Mouse (Mus musculus): Measurements from ENCODE around the gene Spem1. TPM values are rescaled to one million over a fixed set of nuclear protein-coding genes. Genes with fewer than 3 reads are reported as not detected.

Gene Spem1
- polyA plus RNA-seq, 1 experiment from 2014 or later = 0.43 TPM

GRCm38 (mm10) chr11:69795168-69795982 is 26.6 kb downstream of the Spem1 start, which contains the start of gene Chrnb1:
TSS of gene Chrnb1 (minus strand) at chr11:69795943.
- H3K4me1 ChIP-seq (replicated peaks) = peaks cover 35% of the 10 kb centered on the region
- H3K27me3 ChIP-seq = peaks cover 51% of the 10 kb centered on the region
- H3K9me3 ChIP-seq = no peaks in the 10 kb centered on the region
- H3K4me3 ChIP-seq = peak within 1 kb of the TSS; percentile 42
- 2% methylated on average over 52 of the region's 52 CpGs for WGBS
- H3K9ac ChIP-seq = peak within 1 kb of the TSS; percentile 51
- 0 out of 2 replicates have a peak, but pooled peaks cover 4% of the 10 kb centered on the region for H3K36me3 ChIP-seq
- peak within 1 kb of the TSS; percentile 67 for H3K4me2 ChIP-seq
- peak; percentile 89 for ATAC-seq (ENCODE audit: low read depth)
- H3K27ac ChIP-seq (replicated peaks) = 0 out of 2 replicates have a peak within 1 kb of the TSS, but pooled peaks have one; percentile 14

- H3K4me2 ChIP-seq = no peak overlapping the region
- no peak overlapping the region for H3K4me3 ChIP-seq
- H3K36me3 ChIP-seq = 0 out of 2 replicates have a peak, but pooled peaks cover 4% of the 10 kb centered on the region
- ATAC-seq (ENCODE audit: low read depth) = no peak
- peaks cover 17% of the 10 kb centered on the region for H3K4me1 ChIP-seq (replicated peaks)
- no peak overlapping the region for H3K27ac ChIP-seq (replicated peaks)
- WGBS = 69% methylated on average over 5 of the region's 5 CpGs
- peaks cover 51% of the 10 kb centered on the region for H3K27me3 ChIP-seq
- H3K9ac ChIP-seq = no peak overlapping the region
- H3K9me3 ChIP-seq = no peaks in the 10 kb centered on the region
These were observed 28.6 kb downstream of the Spem1 start for GRCm38 (mm10) chr11:69793429-69793828.

DNA sequence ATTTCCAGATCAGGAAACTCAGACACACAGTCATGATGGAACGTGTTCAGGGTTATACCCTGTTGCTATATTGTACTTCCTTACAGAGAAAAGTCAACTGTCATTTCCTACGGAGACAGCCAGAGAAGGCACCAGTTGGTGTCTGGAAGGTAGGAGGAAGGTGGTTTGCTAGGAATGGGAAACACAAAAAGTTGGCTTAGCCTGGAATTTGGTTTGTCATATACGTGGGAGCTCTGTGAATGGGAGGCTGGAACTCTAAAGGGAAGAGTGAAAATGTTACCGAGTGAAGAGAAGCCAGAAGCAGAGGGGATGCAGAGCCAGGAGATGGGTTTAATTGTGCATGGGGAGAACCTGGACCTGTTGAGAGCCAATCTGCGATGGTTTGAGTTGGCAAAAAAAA is 30.6 kb downstream of the Spem1 start:
- Histone ChIP-seq H3K27me3 (peaks cover 34% of the 10 kb centered on the region), H3K27ac (replicated peaks) (no peak overlapping the region), H3K4me2 (no peak overlapping the region), H3K4me1 (replicated peaks) (peaks cover 12% of the 10 kb centered on the region), H3K9me3 (no peaks in the 10 kb centered on the region), H3K9ac (no peak overlapping the region), H3K4me3 (no peak overlapping the region), H3K36me3 (no peaks in the 10 kb centered on the region)
- no peak for ATAC-seq (ENCODE audit: low read depth)
- 72% methylated on average over 5 of the region's 5 CpGs for WGBS

DNA sequence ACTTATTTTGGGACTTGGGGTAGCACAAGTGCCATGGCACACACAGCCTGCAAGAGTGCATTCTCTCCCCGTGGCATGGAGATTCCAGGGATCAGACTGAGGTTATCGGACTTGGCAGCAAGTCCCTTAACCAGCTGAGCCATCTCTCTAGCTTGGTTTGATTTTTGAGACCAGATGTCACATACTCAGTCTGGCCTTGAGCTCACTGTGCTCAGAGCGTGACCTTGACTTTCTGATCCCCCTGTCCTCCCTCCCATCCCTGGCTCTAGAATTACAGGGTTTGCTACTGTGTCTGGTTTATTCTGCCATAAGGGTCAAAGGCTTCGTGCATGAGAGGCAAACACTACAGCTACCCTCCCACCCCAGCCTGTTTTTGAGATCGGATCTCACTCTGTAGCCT is 32.5 kb downstream of the Spem1 start:
- H3K9ac ChIP-seq = no peak overlapping the region
- H3K27me3 ChIP-seq = peaks cover 27% of the 10 kb centered on the region
- ATAC-seq (ENCODE audit: low read depth) = no peak
- H3K4me1 ChIP-seq (replicated peaks) = no peaks in the 10 kb centered on the region
- H3K9me3 ChIP-seq = no peaks in the 10 kb centered on the region
- H3K27ac ChIP-seq (replicated peaks) = no peak overlapping the region
- no peak overlapping the region for H3K4me2 ChIP-seq
- H3K4me3 ChIP-seq = no peak overlapping the region
- no peaks in the 10 kb centered on the region for H3K36me3 ChIP-seq
- 72% methylated on average over 5 of the region's 5 CpGs for WGBS

- H3K27ac ChIP-seq (replicated peaks) = no peak overlapping the region
- no peaks in the 10 kb centered on the region for H3K4me1 ChIP-seq (replicated peaks)
- no peak for ATAC-seq (ENCODE audit: low read depth)
- no peak overlapping the region for H3K9ac ChIP-seq
- no peak overlapping the region for H3K4me2 ChIP-seq
- H3K4me3 ChIP-seq = no peak overlapping the region
- H3K9me3 ChIP-seq = no peaks in the 10 kb centered on the region
- no peaks in the 10 kb centered on the region for H3K36me3 ChIP-seq
- peaks cover 8% of the 10 kb centered on the region for H3K27me3 ChIP-seq
- 79% methylated on average over 5 of the region's 5 CpGs for WGBS
These were observed 34.7 kb downstream of the Spem1 start for GRCm38 (mm10) chr11:69787306-69787705.

GRCm38 (mm10) chr11:69784793-69785272 is 37.1 kb downstream of the Spem1 start:
- no peaks in the 10 kb centered on the region for H3K36me3 ChIP-seq
- WGBS = 39% methylated on average over 15 of the region's 15 CpGs
- no peak overlapping the region for H3K9ac ChIP-seq
- H3K4me3 ChIP-seq = no peak overlapping the region
- no peaks in the 10 kb centered on the region; the same call in none of the 2 replicates for H3K27me3 ChIP-seq
- no peaks in the 10 kb centered on the region for H3K9me3 ChIP-seq
- no peak overlapping the region for H3K27ac ChIP-seq (replicated peaks)
- H3K4me1 ChIP-seq (replicated peaks) = no peaks in the 10 kb centered on the region; the same call in 1 of the 2 replicates
- peak overlapping the region; percentile 11; the same call in 1 of the 2 replicates for H3K4me2 ChIP-seq
- ATAC-seq (ENCODE audit: low read depth) = no peak

- ATAC-seq (ENCODE audit: low read depth) = no peak
- Histone ChIP-seq H3K9me3 (no peaks in the 10 kb centered on the region), H3K27ac (replicated peaks) (no peak overlapping the region), H3K9ac (no peak overlapping the region), H3K4me2 (no peak overlapping the region), H3K36me3 (peaks cover 22% of the 10 kb centered on the region), H3K27me3 (peaks cover 18% of the 10 kb centered on the region), H3K4me1 (replicated peaks) (no peaks in the 10 kb centered on the region; the same call in 1 of the 2 replicates), H3K4me3 (no peak overlapping the region)
- 22% methylated on average over 4 of the region's 4 CpGs for WGBS
These were observed 40.2 kb downstream of the Spem1 start for GRCm38 (mm10) chr11:69781828-69782227.

DNA sequence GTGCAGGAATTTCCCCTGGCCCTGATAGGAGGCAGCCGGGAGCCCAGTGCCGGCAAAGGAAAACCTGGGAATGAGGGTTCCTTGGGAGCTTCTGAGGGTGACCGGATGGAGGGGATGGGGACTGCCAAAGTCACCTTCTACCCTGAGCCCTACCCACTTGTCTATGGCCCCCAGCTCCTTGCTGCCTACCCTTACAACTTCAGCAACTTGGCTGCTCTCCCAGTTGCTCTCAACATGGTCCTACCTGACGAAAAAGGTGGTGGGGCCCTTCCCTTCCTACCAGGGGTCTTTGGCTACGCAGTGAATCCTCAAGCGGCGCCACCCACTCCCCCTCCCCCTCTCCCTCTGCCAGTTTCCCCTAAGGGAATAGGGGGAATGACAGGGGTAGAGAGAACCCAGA is 43.0 kb downstream of the Spem1 start:
- Histone ChIP-seq H3K9me3 (no peaks in the 10 kb centered on the region), H3K27me3 (peaks cover 21% of the 10 kb centered on the region), H3K36me3 (peaks cover 39% of the 10 kb centered on the region), H3K27ac (replicated peaks) (no peak overlapping the region), H3K4me2 (no peak overlapping the region), H3K4me3 (no peak overlapping the region), H3K9ac (no peak overlapping the region), H3K4me1 (replicated peaks) (no peaks in the 10 kb centered on the region; the same call in 1 of the 2 replicates)
- whole genome bisulfite sequencing = 52% methylated on average over 7 of the region's 7 CpGs
- no peak for ATAC-seq (ENCODE audit: low read depth)

GRCm38 (mm10) chr11:69778258-69778982 is 43.6 kb downstream of the Spem1 start:
- ATAC-seq (ENCODE audit: low read depth) = no peak
- Histone ChIP-seq H3K27me3 (peaks cover 21% of the 10 kb centered on the region), H3K36me3 (peaks cover 39% of the 10 kb centered on the region), H3K27ac (replicated peaks) (no peak overlapping the region), H3K9me3 (no peaks in the 10 kb centered on the region), H3K4me2 (no peak overlapping the region), H3K4me3 (no peak overlapping the region), H3K9ac (no peak overlapping the region), H3K4me1 (replicated peaks) (no peaks in the 10 kb centered on the region; the same call in 1 of the 2 replicates)
- 71% methylated on average over 23 of the region's 23 CpGs for WGBS

GRCm38 (mm10) chr11:69777504-69778257 is 44.3 kb downstream of the Spem1 start:
- Histone ChIP-seq H3K36me3 (peaks cover 44% of the 10 kb centered on the region), H3K4me3 (no peak overlapping the region), H3K9ac (no peak overlapping the region), H3K4me1 (replicated peaks) (no peaks in the 10 kb centered on the region; the same call in 1 of the 2 replicates), H3K27ac (replicated peaks) (no peak overlapping the region), H3K4me2 (no peak overlapping the region), H3K27me3 (peaks cover 21% of the 10 kb centered on the region), H3K9me3 (no peaks in the 10 kb centered on the region)
- ATAC-seq (ENCODE audit: low read depth) = no peak
- 57% methylated on average over 26 of the region's 26 CpGs for WGBS

DNA sequence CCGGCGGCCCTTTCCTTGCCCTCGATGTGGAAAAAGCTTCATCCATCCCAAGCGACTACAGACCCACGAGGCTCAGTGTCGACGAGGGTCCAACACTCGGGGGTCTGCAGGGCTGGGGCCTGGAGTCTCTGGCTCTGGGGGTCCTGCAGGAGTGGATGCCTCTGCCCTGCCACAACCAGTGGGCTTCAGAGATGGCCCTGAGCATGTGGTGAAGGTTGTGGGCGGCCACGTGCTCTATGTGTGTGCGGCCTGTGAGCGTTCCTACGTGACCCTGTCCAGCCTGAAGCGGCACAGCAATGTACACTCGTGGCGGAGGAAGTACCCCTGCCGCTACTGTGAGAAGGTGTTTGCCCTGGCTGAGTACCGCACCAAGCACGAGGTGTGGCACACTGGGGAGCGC is 45.5 kb downstream of the Spem1 start:
- WGBS = 82% methylated on average over 20 of the region's 20 CpGs

More for the DNA sequence above, 45.5 kb downstream of the Spem1 start:
- H3K36me3 ChIP-seq = peaks cover 44% of the 10 kb centered on the region
- H3K9me3 ChIP-seq = no peaks in the 10 kb centered on the region
- no peaks in the 10 kb centered on the region; the same call in 1 of the 2 replicates for H3K4me1 ChIP-seq (replicated peaks)
- H3K9ac ChIP-seq = no peak overlapping the region
- ATAC-seq (ENCODE audit: low read depth) = no peak
- H3K27ac ChIP-seq (replicated peaks) = no peak overlapping the region
- no peak overlapping the region for H3K4me3 ChIP-seq
- peaks cover 21% of the 10 kb centered on the region for H3K27me3 ChIP-seq
- H3K4me2 ChIP-seq = no peak overlapping the region

All from neural tube, embryonic 13.5 days (tissue).